Mouse (Mus musculus) hindbrain, embryonic 10.5 days (tissue): ENCODE results near the gene Tox2. TPM values are rescaled to one million over a fixed set of nuclear protein-coding genes. Genes with fewer than 3 reads are reported as not detected.

ENCODE experiments used
- DNase-seq: peaks from one replicate; pipeline ENCODE4 v3.0.0-alpha.2; 2017; ENCODE audit warnings: low spot score
- H3K27ac ChIP-seq: fragments of 300-500 bp; sonication (generic); 2 replicates; pipeline ENCODE4 v1.5.1; 2016; ENCODE audit warnings: mild to moderate bottlenecking, moderate library complexity
- H3K27me3 ChIP-seq: fragments of 300-500 bp; sonication (generic); 2 replicates; pipeline ENCODE4 v1.6.1; 2016; ENCODE audit warnings: mild to moderate bottlenecking; ENCODE audit not compliant: poor library complexity, insufficient read depth, severe bottlenecking
- H3K36me3 ChIP-seq: fragments of 300-500 bp; sonication (generic); 2 replicates; pipeline ENCODE4 v1.6.1; 2016; ENCODE audit warnings: mild to moderate bottlenecking, moderate library complexity
- H3K4me1 ChIP-seq: fragments of 300-500 bp; sonication (generic); replicated peaks from 2 replicates; pipeline ENCODE4 v1.6.1; 2016; ENCODE audit warnings: mild to moderate bottlenecking
- H3K4me3 ChIP-seq: fragments of 300-500 bp; sonication (generic); 2 replicates; pipeline ENCODE4 v1.5.1; 2016; ENCODE audit warnings: mild to moderate bottlenecking, moderate library complexity
- H3K9me3 ChIP-seq: fragments of 300-500 bp; sonication (generic); 2 replicates; pipeline ENCODE4 v1.6.1; 2016; ENCODE audit warnings: mild to moderate bottlenecking, moderate library complexity
- WGBS: fragments of 180-500 bp; shearing (Covaris S2); methylation state at CpG from one replicate; pipeline ENCODE4 v1.1.7; 2016; 5-methylcytosine and 5-hydroxymethylcytosine counted together
- polyA plus RNA-seq: library from polyadenylated mRNA; unstranded; fragments of >200 nt; fragmentation: Nextera tagmentation; extraction: Ambion mirVana; gene quantifications from 2 replicates; pipeline ENCODE4 v1.2.1, GENCODE M21; 2016

Tox2 gene
- polyA plus RNA-seq, 1 experiment from 2014 or later, result 29.8 TPM

DNA sequence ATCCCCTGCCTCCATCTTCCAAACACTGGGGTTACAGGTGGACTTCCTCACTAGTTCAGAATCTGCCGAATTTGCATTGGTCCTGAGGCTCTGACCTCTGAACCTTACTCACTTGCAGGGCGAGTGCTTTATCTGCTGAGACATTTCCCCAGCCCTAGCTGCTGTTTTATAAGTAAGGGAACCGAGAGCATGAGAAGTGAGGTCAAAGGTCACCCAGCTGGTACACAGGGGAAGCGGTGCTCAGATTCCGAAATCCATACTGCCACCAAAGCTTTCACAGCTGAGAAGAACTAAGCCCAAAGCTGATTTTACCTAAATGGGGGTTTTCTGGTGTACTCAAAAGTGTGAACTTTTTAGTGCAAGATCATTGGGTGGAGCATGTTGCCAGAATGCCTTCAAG, 38.9 kb downstream of the Tox2 start:
- Histone ChIP-seq H3K9me3 (no peaks in the 10 kb centered on the region), H3K36me3 (no peaks in the 10 kb centered on the region), H3K27ac (no peak overlapping the region), H3K4me1 (peaks cover 65% of the 10 kb centered on the region), H3K27me3 (peaks cover 4% of the 10 kb centered on the region; the same call in 1 of the 2 replicates), H3K4me3 (no peak overlapping the region)
- 8% methylated on average over 5 of the region's 5 CpGs for WGBS
- peak; percentile 35 for DNase-seq

DNA sequence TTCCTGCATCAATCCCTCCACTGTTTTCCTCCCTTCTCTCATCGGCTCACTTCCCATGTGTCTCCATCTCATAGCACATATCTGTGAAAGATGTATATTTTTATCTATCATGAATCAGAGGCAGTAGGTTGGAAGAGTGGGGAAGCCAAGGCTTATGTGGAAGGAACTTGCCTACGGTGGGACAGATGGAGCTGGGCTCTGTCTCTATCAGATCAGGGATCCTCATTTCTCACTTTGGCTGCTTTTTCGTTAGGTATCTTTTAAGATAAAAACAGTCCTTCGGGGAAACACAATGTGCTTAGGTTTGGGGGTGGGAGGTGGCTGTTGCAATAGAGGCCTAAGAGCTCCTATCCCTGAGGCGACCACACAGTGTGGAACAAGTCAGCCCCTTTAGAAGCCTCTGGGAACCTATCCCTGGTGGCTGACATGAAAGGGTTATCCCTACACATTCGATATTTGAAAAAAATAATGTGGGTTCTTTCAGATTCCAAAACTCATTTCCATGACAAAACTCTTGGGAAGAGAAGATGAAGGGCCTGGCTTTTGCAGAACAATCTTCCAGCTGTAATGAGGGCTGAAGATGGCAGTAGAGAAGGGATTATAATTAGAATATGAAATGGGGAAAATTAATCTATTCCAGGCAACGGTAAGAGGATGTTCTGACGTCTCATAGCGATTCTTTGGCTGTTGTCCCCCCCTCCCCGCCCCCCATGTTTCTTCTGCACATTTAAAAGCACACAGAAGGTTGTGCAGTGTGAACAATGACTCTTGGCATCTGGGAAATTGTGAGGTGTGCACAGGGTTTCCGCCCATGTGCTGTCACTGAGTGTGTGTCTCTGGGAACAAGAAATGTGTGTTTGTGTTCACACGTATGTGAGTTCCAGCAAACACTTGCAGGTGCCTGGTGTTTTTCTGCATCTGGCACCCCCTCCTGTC, 41.3 kb downstream of the Tox2 start:
- Histone ChIP-seq H3K4me1 (peaks cover 66% of the 10 kb centered on the region), H3K27ac (no peak overlapping the region), H3K4me3 (no peak overlapping the region), H3K36me3 (peaks cover 8% of the 10 kb centered on the region), H3K27me3 (no peaks in the 10 kb centered on the region), H3K9me3 (no peaks in the 10 kb centered on the region)
- WGBS, result 76% methylated on average over 12 of the region's 12 CpGs
- DNase-seq, result no peak

DNA sequence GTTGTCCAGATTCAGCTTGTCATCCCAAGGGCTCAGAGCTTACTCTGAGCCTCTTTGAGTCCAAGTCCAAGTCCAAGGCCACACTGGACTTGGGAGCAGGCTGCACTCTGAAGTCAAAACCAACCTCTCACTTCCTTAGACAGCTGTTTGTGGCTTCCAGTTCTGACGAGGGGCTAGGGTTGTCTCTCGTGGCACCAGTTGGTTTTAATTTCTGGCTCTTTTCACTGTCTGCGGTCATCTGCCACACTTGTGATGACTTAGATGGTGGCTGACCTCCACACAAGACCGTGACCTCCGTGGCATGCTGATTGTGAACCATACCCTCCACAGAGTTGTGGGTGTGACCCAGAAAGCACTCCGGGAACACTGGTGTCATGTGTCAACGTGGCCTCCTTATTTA, 46.0 kb downstream of the Tox2 start:
- no peaks in the 10 kb centered on the region for H3K9me3 ChIP-seq
- 79% methylated on average over 7 of the region's 7 CpGs for WGBS
- no peaks in the 10 kb centered on the region for H3K27me3 ChIP-seq
- no peak for DNase-seq
- no peak overlapping the region for H3K4me3 ChIP-seq
- H3K4me1 ChIP-seq, result peaks cover 39% of the 10 kb centered on the region
- H3K36me3 ChIP-seq, result peaks cover 18% of the 10 kb centered on the region
- no peak overlapping the region for H3K27ac ChIP-seq

DNA sequence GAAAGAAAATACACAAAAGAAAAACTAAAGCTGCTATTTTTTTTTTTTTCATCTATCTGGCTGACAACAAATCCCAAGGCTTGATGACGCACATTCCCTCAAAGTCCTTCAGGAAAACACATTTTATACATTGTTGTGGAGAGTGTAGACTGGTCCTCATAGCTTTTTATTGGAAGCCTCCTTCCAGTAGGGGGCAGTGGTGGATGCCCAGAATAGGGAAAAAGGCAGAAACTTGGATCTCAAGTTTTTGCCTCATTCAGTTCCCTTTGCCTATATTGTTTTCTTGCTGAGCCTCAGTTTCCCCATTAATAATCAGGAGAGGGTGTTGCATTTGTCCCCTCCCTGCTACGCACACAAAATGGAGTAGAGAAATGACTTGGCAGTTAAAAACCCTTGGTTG, 49.7 kb downstream of the Tox2 start:
- H3K4me3 ChIP-seq, result no peak overlapping the region
- peaks cover 14% of the 10 kb centered on the region for H3K4me1 ChIP-seq
- no peaks in the 10 kb centered on the region for H3K27me3 ChIP-seq
- no peak for DNase-seq
- peaks cover 18% of the 10 kb centered on the region for H3K36me3 ChIP-seq
- H3K9me3 ChIP-seq, result no peaks in the 10 kb centered on the region
- WGBS, result 89% methylated on average over 2 of the region's 2 CpGs
- H3K27ac ChIP-seq, result no peak overlapping the region

DNA sequence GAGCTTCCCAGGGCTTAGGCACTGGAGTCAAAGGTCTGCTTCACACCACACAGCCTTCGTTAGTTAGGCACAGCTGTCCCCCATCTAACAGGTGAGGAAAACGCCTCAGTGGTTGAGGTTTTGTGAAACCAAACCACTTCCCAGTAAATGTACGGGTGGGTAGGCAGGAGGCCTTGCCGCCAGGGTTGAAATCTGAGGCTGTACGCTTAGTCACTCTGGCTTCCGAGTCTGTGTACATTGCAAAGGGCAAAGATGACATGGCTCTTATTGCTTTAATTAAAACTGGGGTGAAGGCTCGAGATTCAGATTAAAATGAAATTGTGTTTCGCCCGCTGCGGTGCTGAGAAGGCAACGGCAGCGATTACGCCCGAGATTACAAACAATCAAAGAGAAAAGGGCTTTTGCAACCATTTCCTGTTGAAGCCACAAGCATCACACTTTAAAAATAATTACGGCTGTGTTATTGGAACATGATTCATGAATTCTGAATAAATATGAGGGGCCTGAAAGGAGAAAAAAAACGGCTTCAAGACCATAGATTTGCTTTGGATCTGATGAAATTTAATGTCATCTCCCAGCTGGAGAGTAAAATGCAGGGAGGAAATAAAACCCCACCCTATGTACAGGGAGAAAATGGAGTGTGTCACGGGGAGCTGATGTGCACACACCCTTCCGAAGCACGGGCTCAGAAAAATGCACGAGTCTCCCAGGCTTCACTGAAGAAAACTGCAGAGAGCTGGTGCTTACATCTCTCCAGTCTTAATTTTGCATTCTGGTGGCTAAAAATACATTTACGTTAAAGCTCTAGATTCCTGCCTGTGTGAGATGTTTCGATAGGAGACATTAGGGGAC, 50.5 kb downstream of the Tox2 start:
- DNase-seq, result no peak
- 87% methylated on average over 22 of the region's 22 CpGs for WGBS
- Histone ChIP-seq H3K27me3 (no peaks in the 10 kb centered on the region), H3K4me1 (0 out of 2 replicates have a peak, but pooled peaks cover 12% of the 10 kb centered on the region), H3K4me3 (no peak overlapping the region), H3K36me3 (peaks cover 18% of the 10 kb centered on the region), H3K27ac (no peak overlapping the region), H3K9me3 (no peaks in the 10 kb centered on the region)

DNA sequence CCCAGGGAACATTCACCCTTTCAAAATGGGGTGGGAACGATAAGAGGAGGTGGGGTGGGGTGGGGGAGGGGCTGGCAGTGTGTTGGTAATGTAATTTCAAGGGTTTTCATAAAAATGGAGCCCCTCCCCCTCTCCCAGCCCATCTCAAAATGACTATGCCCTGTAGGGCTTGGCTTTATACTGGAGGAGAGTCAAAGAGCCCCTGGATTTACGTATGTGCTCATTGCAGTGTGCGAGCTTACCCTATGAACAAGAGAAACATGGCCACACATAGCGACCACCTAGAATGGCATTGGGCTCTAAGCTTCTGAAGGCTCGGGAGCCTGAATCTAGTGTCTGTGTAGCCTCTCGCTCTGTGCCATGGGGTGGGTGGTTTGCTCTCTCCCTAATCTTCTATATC, 51.3 kb downstream of the Tox2 start:
- H3K27me3 ChIP-seq, result no peaks in the 10 kb centered on the region
- 89% methylated on average over 6 of the region's 6 CpGs for WGBS
- H3K27ac ChIP-seq, result no peak overlapping the region
- H3K36me3 ChIP-seq, result peaks cover 15% of the 10 kb centered on the region
- no peak for DNase-seq
- H3K4me1 ChIP-seq, result 0 out of 2 replicates have a peak, but pooled peaks cover 12% of the 10 kb centered on the region
- no peaks in the 10 kb centered on the region for H3K9me3 ChIP-seq
- no peak overlapping the region for H3K4me3 ChIP-seq

DNA sequence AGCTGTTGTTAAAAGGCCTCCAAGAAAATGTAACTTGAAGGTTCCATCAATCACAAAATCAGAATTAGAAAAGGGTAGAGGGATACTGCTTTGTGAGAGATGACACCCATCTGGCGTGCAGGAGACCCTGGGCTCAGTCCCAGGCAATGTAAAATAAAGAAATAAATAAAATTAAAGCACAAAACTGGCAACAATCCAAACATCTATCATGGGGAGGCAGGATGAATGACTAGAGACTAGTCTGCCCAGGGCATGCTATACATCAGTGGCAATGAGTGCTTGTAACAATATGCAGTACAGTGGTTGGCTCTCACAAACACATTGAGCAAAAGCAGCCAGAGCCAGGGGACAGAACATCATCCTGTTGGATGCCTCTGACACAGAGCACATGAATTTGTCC, 53.8 kb downstream of the Tox2 start:
- H3K9me3 ChIP-seq, result no peaks in the 10 kb centered on the region
- H3K27me3 ChIP-seq, result no peaks in the 10 kb centered on the region
- no peak for DNase-seq
- H3K36me3 ChIP-seq, result peaks cover 6% of the 10 kb centered on the region; the same call in 1 of the 2 replicates
- 92% methylated on average over 1 of the region's 1 CpGs for WGBS
- no peak overlapping the region for H3K4me3 ChIP-seq
- H3K4me1 ChIP-seq, result peaks cover 21% of the 10 kb centered on the region
- no peak overlapping the region for H3K27ac ChIP-seq

DNA sequence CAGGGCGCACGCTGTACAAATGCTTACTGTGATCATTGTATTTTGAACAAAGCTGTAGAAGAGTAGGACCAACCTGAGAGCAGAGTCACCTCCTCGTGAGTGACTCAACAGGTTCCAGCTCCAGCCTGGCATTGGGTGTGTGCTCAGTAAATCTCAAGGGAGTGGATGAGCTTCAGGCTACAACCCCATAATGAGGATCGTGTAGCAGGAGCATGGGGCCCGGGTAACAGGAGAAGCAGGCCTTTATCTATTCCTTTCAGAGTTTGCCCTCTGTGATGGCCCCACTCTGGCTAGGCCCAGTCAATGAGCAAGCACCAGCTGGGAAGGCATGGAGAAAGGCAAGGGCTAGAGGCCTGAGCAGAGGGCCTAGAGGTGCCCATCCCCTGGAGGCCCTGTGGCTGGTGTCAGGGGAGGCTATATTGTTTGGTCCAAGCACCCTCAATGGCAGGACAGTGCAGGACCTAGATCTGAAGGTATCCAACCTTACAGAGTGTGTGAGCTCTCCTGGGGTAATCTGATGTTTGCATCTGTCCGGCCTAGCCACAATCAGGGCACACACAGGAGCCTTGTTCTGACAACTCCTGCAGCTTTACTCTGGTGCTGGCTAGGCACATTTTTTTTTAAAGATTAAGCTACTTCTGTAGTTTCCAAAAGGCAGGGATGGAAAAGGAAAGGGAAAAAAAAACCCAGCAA, 58.6 kb downstream of the Tox2 start:
- peaks cover 20% of the 10 kb centered on the region for H3K36me3 ChIP-seq
- H3K4me1 ChIP-seq, result peaks cover 9% of the 10 kb centered on the region
- no peaks in the 10 kb centered on the region for H3K27me3 ChIP-seq
- no peaks in the 10 kb centered on the region for H3K9me3 ChIP-seq
- 72% methylated on average over 6 of the region's 6 CpGs for WGBS
- no peak overlapping the region for H3K4me3 ChIP-seq
- no peak for DNase-seq
- H3K27ac ChIP-seq, result no peak overlapping the region

DNA sequence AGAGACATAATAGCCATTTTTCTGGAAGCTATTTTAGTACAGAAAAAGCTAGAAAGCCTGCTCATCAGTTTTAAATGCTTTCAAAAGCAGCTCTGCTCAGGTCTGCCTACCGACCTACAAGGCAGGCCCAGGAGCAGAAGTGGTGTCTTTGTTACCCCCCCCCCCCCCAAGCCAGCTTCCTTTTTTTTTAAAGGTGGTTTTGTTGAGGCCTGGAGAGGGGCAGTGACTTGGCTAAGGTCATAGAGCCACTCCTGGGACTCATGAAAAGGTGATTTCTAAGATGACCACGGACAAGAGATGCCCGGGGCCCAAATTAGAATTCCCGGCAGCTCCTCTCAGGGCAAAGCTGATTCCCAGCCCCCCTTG, 59.1 kb downstream of the Tox2 start:
- no peak overlapping the region for H3K4me3 ChIP-seq
- H3K27me3 ChIP-seq, result no peaks in the 10 kb centered on the region
- peaks cover 9% of the 10 kb centered on the region for H3K4me1 ChIP-seq
- WGBS, result 84% methylated on average over 4 of the region's 4 CpGs
- no peaks in the 10 kb centered on the region for H3K9me3 ChIP-seq
- peaks cover 20% of the 10 kb centered on the region for H3K36me3 ChIP-seq
- no peak overlapping the region for H3K27ac ChIP-seq
- DNase-seq, result no peak

DNA sequence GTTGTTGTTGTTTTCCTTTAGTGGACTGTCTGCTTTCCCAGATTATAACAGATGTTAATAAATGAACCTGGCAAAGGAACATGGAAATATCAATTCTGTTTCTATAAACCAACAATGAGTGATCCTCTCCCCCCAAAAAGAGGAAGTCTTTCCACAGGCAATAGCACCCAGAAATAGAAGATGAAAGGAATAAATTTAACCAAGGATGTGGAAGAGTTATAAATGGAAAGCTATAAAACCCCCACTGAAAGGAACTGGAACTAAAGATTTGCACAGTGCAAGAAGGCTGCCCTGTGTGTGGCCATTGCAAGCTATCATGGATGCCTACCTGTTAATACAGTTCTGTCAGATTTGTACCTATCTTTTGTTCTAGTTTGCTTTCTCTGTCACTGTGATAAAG, 64.2 kb downstream of the Tox2 start:
- peaks cover 20% of the 10 kb centered on the region for H3K36me3 ChIP-seq

DNA sequence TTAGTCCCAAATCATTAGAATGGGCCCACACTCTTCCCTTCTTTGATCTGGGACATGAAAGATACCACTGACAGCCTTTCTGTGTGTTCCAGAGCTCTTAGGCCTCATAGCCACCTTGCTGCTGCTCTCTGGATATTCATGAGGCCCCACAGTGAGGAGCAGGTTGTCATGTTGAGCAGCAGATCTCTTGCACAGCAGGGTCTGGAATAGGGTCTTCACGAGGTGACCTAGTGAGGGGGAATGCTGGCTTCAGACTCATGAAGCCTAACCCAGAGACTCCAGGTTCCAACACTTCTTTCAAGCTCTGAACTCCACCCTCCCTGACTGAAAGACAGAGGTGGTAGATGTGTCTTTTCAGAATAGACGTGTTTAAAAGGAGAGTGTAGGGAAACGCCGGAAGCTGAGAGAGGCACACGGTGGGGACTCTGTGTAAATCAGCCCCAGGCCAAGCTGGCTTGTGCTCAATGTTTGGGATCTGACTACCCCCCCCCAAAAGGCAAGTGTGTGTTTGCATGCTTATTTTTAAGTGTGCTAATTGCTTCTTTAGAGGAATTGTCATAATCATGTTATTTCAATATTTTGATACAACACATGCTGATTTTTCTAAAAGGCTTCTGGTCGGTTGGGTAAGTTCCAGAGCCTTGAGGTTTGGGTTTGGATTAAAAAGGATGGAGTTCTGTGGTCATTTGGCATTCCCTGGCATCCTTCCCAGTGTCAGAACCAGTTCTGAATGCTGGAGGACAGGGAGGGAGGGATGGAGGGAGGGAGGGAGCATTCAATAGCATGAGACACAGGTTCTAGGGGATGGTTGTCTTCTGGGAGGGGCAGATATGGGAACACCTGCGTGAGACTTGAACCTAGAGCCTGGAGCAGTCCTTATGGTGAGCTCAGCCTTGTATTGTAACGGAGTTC, 68.9 kb downstream of the Tox2 start:
- Histone ChIP-seq H3K9me3 (no peaks in the 10 kb centered on the region), H3K27me3 (no peaks in the 10 kb centered on the region), H3K4me3 (no peak overlapping the region), H3K27ac (no peak overlapping the region), H3K36me3 (peaks cover 15% of the 10 kb centered on the region), H3K4me1 (no peaks in the 10 kb centered on the region)
- no peak for DNase-seq
- WGBS, result 71% methylated on average over 8 of the region's 8 CpGs

More for the DNA sequence above, 64.2 kb downstream of the Tox2 start:
- H3K9me3 ChIP-seq, result no peaks in the 10 kb centered on the region
- H3K4me1 ChIP-seq, result no peaks in the 10 kb centered on the region
- H3K4me3 ChIP-seq, result no peak overlapping the region
- no peak for DNase-seq
- H3K27me3 ChIP-seq, result no peaks in the 10 kb centered on the region
- H3K27ac ChIP-seq, result no peak overlapping the region

DNA sequence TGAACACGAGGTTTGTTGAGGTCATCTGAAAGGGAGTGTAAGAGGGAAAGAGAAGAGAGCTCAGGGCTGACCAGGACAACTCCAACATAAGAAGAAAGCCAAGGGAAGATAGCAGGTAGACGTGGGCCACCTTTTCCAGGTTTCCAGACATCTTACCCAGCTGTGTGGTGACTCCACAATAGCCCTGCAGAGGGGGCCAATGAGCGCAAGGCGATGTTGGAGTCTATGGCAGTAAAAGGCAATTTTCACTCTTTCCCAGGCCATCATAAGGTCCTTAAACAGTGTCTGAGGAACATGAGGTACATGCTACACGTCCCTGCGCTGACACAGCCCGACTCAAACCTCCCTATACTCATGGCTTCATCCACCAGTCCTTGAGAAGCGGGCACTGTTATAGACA, 70.9 kb downstream of the Tox2 start:
- H3K4me1 ChIP-seq, result peaks cover 14% of the 10 kb centered on the region
- no peaks in the 10 kb centered on the region for H3K9me3 ChIP-seq
- H3K36me3 ChIP-seq, result peaks cover 16% of the 10 kb centered on the region
- H3K27ac ChIP-seq, result no peak overlapping the region
- no peaks in the 10 kb centered on the region for H3K27me3 ChIP-seq
- WGBS, result 73% methylated on average over 8 of the region's 8 CpGs
- no peak overlapping the region for H3K4me3 ChIP-seq
- no peak for DNase-seq
